7 mouse cellular contexts compared by ENCODE assay signal in the genomic region with DNA sequence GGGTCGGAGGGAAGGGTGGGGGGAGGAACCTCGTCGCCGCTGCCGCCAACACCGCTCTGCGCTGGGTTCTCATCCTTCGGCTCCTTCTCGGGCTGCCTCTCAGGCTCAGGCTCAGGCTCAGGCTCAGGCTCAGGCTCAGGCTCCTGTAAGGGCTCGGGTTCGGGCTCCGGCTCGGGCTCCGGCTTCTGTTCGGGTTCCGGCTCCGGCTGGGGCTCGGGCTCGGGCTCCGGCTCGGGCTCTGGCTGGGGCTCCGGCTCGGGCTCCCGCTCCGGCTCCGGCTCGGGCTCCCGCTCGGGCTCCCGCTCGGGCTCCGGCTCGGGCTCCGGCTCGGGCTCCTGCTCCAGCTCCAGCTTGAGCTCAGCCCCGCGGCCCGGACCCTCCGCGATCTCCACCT. TPM values are rescaled to one million over a fixed set of nuclear protein-coding genes. Genes with fewer than 3 reads are reported as not detected.
DNase-seq lines count a peak whose midpoint lies in the region; ATAC-seq and TF ChIP-seq lines count a peak whose summit lies in the region.

No protein-coding gene starts in this region.

- 0% methylated on average over 2 of the region's 40 CpGs for WGBS in lung, postnatal 0 days
- 44% methylated on average over 20 of the region's 40 CpGs for WGBS in embryonic facial prominence, embryonic 15.5 days
- 28% methylated on average over 24 of the region's 40 CpGs for WGBS in intestine, embryonic 15.5 days
- 8% methylated on average over 2 of the region's 40 CpGs for WGBS in neural tube, embryonic 14.5 days

- no peaks in the 10 kb centered on the region for H3K9me3 ChIP-seq in lung, postnatal 0 days (ENCODE audit: low read length)
- H3K9me3 ChIP-seq in embryonic facial prominence, embryonic 15.5 days (replicated peaks): no peaks in the 10 kb centered on the region
- no peaks in the 10 kb centered on the region for H3K9me3 ChIP-seq in intestine, embryonic 15.5 days
- H3K9me3 ChIP-seq in neural tube, embryonic 14.5 days (ENCODE audit: control insufficient read depth, low read length): no peaks in the 10 kb centered on the region

- peak overlapping the region; percentile 79 for H3K27ac ChIP-seq in lung, postnatal 0 days (ENCODE audit: low read length)
- H3K27ac ChIP-seq in embryonic facial prominence, embryonic 15.5 days (replicated peaks): peak overlapping the region; percentile 91
- H3K27ac ChIP-seq in intestine, embryonic 15.5 days: peak overlapping the region; percentile 93
- H3K27ac ChIP-seq in neural tube, embryonic 14.5 days (ENCODE audit: low read depth, low read length): peak overlapping the region; percentile 74

- no peak for TF ChIP-seq CTCF in lung, postnatal 0 days (IDR thresholded peaks at IDR 0.05)

- no peaks in the 10 kb centered on the region for H3K27me3 ChIP-seq in lung, postnatal 0 days (replicated peaks; ENCODE audit: insufficient read depth, low read length)
- H3K27me3 ChIP-seq in embryonic facial prominence, embryonic 15.5 days: no peaks in the 10 kb centered on the region
- H3K27me3 ChIP-seq in intestine, embryonic 15.5 days (replicated peaks): no peaks in the 10 kb centered on the region
- no peaks in the 10 kb centered on the region for H3K27me3 ChIP-seq in neural tube, embryonic 14.5 days (ENCODE audit: control insufficient read depth, insufficient read depth, low read length)

- peak overlapping the region; percentile 54 for H3K4me3 ChIP-seq in lung, postnatal 0 days (ENCODE audit: low read depth, low read length)
- peak overlapping the region; percentile 55 for H3K4me3 ChIP-seq in embryonic facial prominence, embryonic 15.5 days (replicated peaks)
- H3K4me3 ChIP-seq in intestine, embryonic 15.5 days (replicated peaks): peak overlapping the region; percentile 56
- peak overlapping the region; percentile 46 for H3K4me3 ChIP-seq in neural tube, embryonic 14.5 days (ENCODE audit: low read depth, low read length)

- peak overlapping the region; percentile 43 for H3K9ac ChIP-seq in lung, postnatal 0 days (replicated peaks; ENCODE audit: low read depth)
- peak overlapping the region; percentile 45 for H3K9ac ChIP-seq in embryonic facial prominence, embryonic 15.5 days
- H3K9ac ChIP-seq in intestine, embryonic 15.5 days: peak overlapping the region; percentile 55
- H3K9ac ChIP-seq in neural tube, embryonic 14.5 days (replicated peaks; ENCODE audit: low read depth, low read length): peak overlapping the region; percentile 63

- H3K4me2 ChIP-seq in lung, postnatal 0 days (replicated peaks; ENCODE audit: low read depth, low read length): peak overlapping the region; percentile 74
- peak overlapping the region; percentile 76 for H3K4me2 ChIP-seq in embryonic facial prominence, embryonic 15.5 days (replicated peaks)
- peak overlapping the region; percentile 89 for H3K4me2 ChIP-seq in intestine, embryonic 15.5 days (replicated peaks)
- H3K4me2 ChIP-seq in neural tube, embryonic 14.5 days (ENCODE audit: low read depth, low read length): peak overlapping the region; percentile 57

- H3K4me1 ChIP-seq in lung, postnatal 0 days (ENCODE audit: insufficient read depth, low read depth, low read length): no peaks in the 10 kb centered on the region
- peaks cover 3% of the 10 kb centered on the region; the same call in 1 of the 2 replicates for H3K4me1 ChIP-seq in embryonic facial prominence, embryonic 15.5 days
- no peaks in the 10 kb centered on the region for H3K4me1 ChIP-seq in intestine, embryonic 15.5 days (replicated peaks)
- no peaks in the 10 kb centered on the region for H3K4me1 ChIP-seq in neural tube, embryonic 14.5 days (ENCODE audit: control insufficient read depth, insufficient read depth, low read length)

- peak; percentile 40 for ATAC-seq in lung, postnatal 0 days
- ATAC-seq in embryonic facial prominence, embryonic 15.5 days (ENCODE audit: insufficient number of reproducible peaks, low FRiP score, low TSS enrichment, low read depth): peak; percentile 19; the same call in 1 of the 2 replicates
- peak; percentile 67 for ATAC-seq in intestine, embryonic 15.5 days
- ATAC-seq in neural tube, embryonic 14.5 days (ENCODE audit: low read depth): peak; percentile 28
- ATAC-seq in activated CD4-positive, CD25-positive, alpha-beta regulatory T cell, adult 4 months: no peak

- no peaks in the 10 kb centered on the region for H3K36me3 ChIP-seq in lung, postnatal 0 days (ENCODE audit: insufficient read depth, low read length)
- no peaks in the 10 kb centered on the region for H3K36me3 ChIP-seq in embryonic facial prominence, embryonic 15.5 days
- H3K36me3 ChIP-seq in intestine, embryonic 15.5 days: no peaks in the 10 kb centered on the region
- no peaks in the 10 kb centered on the region for H3K36me3 ChIP-seq in neural tube, embryonic 14.5 days (ENCODE audit: control insufficient read depth, insufficient read depth, low read length)

- no peak for DNase-seq in lung, postnatal 0 days (ENCODE audit: low spot score)
- no peak for DNase-seq in lung, postnatal 25 days (ENCODE audit: low spot score)
- DNase-seq in gastrocnemius, postnatal 10 days: no peak

- TF ChIP-seq EP300 in lung, postnatal 0 days (IDR thresholded peaks at IDR 0.05): no peak

RNA-seq across cellular contexts. Expression of a gene that starts 0.3 kb away (rescaled TPM):
- 0.62 and 0.68 TPM in 2 replicates for polyA plus RNA-seq in lung, postnatal 0 days (2015; fragmentation: Nextera tagmentation; extraction: Ambion mirVana)
- 0.94 and 0.96 TPM in 2 replicates for polyA plus RNA-seq in embryonic facial prominence, embryonic 15.5 days (2015; fragmentation: Nextera tagmentation; extraction: Ambion mirVana)
- polyA plus RNA-seq in intestine, embryonic 15.5 days (2015; fragmentation: Nextera tagmentation; extraction: Ambion mirVana): 0.50 and 0.51 TPM in 2 replicates
- 0.91 and 1.3 TPM in 2 replicates for polyA plus RNA-seq in neural tube, embryonic 14.5 days (2014; fragmentation: Nextera tagmentation; extraction: Ambion mirVana)
- under 1 TPM; 0.75 to 0.87 TPM for total RNA-seq in gastrocnemius, postnatal 10 days (2021)
- polyA plus RNA-seq in activated CD4-positive, CD25-positive, alpha-beta regulatory T cell, adult 4 months (2017; shearing (Covaris generic)): under 1 TPM; 0.18 to 0.25 TPM

RNA-seq across cellular contexts. Expression of a gene that starts 56.2 kb away (rescaled TPM):
- 3.1 and 3.2 TPM in 2 replicates for polyA plus RNA-seq in lung, postnatal 0 days (2015; fragmentation: Nextera tagmentation; extraction: Ambion mirVana)
- 15.6 and 17.9 TPM in 2 replicates for polyA plus RNA-seq in embryonic facial prominence, embryonic 15.5 days (2015; fragmentation: Nextera tagmentation; extraction: Ambion mirVana)
- polyA plus RNA-seq in intestine, embryonic 15.5 days (2015; fragmentation: Nextera tagmentation; extraction: Ambion mirVana): 16.2 and 17.3 TPM in 2 replicates
- polyA plus RNA-seq in neural tube, embryonic 14.5 days (2014; fragmentation: Nextera tagmentation; extraction: Ambion mirVana): 10.4 and 17.3 TPM in 2 replicates
- 10 to 100 TPM; 28.6 to 37.7 TPM for total RNA-seq in gastrocnemius, postnatal 10 days (2021)
- 1 to 10 TPM; 2.6 to 3.1 TPM for polyA plus RNA-seq in activated CD4-positive, CD25-positive, alpha-beta regulatory T cell, adult 4 months (2017; shearing (Covaris generic))
